Mouse (Mus musculus) spleen, postnatal 4 days (tissue): ENCODE results near the gene Rptor.

Source experiments
- DNase-seq, 2 experiments: peaks; one replicate each; pipeline ENCODE4 v3.0.0; 2022; ENCODE audit warnings: low spot score in 2 of 2

The Rptor gene

DNA sequence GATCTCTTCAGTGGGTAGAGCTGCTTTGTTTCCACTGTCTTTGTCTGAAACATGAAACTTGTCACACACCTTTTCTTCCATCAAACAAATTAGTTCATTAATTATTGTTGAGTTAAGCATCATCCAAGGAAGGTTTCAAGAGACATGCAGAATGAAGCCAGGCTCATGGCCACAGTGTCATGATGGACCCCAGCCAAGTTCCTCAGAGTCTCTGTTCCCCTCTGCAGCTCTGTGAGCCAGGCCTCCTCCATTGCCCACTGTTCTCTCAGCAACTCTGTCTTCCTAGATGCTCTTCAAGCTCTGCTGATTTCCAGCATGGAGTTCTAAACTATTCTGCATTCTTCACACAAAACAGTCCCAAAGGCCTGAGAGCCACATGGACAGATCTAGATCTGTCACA lies 85.3 kb downstream of the Rptor start:
- DNase-seq, result no peak

DNA sequence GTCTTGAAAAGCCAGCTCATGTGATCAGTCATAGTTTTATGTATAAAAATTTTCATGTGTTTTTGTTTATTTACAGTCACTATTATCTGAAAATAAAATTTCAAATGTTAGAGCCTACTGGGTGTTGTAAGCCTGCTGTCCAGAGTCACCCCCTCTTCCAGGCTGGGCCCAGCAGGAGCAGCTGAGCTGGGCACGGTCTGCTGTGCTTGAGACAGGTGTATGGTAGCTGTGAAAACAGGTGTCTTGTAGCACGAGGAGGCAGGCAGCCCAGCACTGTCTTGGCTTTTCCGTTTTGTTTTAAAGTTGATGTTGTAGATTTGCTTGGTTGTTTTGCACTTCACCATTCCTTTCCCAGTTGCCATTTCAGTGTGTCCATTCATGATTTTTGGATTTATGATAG lies 87.2 kb downstream of the Rptor start:
- no peak for DNase-seq

DNA sequence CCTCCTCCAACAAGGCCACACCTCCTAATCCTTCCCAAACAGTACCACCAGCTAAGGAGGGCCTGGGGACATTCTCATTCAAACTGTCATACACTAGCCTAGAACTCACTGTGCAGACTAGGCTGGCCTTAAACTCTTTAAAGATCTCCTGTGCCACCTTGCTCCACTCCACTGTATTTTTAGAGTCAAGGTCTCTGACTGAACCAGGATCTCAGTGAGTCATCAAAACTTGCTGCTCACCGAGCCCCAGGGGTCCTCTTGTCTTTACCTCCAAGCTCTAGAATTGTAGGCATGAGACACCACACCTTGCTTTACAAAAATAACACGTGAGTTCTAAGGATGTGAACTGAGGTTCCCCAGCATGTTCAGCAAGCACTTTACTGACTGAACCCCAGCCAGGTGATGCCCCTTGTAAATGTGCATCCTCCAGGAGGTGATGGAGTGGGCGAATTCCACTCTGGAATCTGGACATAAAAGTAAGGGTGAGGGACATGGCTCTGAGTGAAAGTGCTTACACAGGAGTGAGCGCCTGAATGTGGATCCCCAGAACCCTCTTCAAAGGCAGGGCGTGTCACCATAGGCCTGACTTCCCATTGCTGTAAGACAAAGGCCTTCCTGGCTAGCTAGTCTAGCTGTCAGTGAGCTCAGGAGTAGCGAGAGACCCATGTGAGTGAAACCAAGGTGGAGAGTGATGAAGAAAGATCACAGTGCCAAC lies 89.6 kb downstream of the Rptor start:
- no peak for DNase-seq

DNA sequence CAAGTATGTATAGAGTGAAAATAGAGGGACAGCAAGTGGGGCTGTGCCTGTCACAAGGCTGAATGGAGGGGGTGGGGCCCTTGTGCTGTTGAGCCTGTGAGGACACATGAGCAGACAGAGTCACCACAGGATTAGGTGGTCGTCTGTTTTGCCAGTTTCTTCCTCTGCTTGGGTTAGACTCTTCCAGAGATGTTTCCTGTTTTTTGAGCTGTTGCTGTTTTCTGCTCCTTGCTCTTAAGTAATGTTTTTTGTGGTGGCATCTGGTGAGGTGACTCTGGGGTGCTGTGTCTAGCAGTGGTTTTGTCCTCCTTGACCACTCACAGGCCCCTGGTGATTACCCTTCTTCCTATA lies 90.2 kb downstream of the Rptor start:
- DNase-seq, result no peak

DNA sequence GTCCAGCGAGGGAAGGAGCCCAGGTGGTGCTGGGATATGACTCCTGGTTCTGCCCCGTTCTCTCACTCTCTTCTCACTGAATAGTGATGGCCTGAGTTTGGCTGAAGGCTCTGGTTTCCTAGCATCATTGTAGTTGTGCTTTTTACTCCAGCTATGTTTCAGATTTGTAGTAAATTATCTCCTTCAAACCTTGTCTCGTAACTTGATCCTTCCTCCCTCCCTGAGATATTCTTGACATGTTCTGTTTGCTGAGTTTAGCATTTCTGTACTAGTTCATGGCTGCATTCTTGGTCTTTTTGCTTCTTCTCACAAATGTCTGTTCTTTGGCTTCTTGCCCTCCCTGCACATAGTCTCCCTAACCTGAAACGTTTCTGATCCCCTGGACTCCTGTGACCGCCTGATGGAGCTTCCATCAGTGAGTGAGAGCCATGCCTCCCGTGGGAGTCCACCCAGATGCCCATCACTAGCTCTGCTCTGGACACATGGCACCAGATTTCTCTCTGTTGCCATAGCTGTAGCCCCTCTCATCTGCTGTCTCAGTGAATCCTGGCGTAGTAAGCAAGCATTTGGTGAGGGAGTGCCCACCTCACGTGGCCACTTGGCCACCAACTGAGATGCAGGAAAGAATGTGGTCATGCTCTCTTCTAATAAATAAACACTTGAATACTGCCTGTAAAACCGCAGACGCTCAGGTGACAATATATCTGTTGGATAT lies 91.6 kb downstream of the Rptor start:
- DNase-seq, result no peak

DNA sequence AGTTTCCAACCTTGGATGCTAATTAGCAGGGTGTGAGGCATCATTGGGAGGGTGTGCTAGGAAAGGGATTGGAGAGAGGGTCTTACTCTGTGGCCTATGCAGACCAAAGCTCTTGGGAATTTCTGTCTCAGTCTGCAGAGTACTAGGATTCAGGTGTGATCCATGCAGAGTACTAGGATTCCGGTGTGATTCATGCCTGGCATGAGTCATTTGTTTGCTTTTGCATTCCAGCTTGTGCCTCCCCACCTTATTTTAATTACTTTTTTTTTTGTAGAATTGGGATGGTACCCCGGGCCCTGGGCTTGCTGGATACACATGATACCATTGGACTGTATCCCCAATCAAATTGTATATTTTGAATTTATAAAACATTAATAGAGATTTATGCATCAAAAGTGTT lies 93.7 kb downstream of the Rptor start:
- DNase-seq, result no peak

DNA sequence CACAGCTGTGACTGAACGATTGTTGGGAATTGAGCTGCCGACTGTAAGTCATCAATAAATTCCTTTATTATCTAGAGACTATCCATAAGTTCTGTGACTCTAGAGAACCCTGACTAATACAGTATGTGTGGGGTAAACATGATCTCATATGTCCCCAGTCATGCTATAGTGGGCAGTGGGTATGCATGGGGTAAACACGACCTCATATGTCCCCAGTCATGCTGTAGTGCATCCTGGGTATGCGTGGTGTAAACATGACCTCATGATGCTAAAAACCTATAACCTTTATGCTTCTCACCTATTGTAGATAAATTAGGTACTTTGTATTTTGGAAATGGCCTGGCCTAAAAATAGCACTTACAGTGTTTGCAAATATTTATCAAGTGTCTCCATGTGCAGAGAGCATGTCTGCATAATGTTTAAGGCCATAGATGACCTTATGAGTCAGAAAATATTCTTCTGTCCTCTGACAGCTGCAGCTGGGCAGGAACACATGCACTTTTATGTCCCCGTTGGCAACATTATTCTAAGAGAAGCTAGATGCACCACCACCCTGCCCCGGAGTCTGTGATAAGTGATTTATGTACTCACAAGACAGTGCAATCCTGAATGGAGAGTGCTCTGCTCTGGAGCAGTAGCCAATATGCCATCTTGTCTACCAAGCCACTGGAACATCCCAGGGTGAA lies 102.8 kb downstream of the Rptor start:
- DNase-seq, result no peak

DNA sequence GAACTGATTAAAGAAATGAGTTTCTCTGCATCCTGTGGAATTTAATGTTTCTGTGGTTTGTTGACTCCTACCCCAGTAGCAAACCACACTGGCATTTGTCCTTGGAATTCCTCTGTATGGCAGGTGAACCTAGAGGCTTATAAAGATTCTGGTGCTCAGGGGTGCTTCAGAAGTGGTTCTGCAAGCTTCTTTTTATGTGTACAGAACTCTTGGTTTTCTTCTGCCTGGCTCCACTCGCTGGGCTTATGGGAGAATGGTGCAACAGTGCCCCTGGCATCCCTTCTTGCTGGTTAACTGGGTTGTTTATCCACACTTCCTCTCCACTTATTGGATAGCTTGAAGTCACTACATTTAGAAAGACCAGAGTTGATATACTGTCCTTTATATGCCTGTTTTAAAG lies 104.6 kb downstream of the Rptor start:
- DNase-seq, result no peak

DNA sequence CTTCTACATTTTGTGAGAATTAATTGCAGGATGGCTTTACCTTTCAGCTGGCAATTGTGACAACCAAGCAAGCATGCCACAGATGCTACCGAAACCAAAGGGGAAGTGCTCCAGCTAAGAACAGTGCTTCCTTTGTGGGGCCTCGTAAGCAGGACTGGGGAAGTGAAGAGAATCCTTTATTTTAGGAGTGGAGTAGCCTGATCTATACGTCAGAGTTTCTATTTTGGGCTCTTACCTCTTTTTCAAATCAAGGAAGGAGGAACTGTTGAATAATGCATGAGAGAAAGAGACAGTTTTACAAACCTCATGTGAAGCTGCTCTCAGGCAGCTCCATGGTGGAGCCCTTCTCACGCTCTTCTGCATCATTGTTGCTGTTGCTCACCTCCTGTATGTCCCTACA lies 106.5 kb downstream of the Rptor start:
- DNase-seq, result no peak

DNA sequence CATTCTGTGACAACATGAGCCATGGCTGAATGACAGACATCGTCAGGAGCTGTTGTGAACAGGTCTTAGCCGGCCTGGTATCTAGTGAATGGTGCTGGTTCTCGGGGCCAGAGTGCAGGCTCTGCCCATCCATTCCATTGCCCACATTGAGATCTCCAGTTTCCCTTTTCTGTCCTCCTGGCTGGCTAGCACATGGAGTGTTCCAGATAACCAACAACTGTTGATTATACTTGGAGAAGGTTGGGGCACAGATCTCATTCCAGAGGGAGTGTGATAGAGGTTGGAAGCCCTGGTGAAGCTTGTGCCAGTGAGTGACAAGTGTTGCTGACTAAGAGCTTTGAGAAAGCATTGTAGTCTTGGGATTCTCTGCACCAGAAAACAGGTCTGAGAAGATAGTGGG lies 107.6 kb downstream of the Rptor start:
- no peak for DNase-seq

DNA sequence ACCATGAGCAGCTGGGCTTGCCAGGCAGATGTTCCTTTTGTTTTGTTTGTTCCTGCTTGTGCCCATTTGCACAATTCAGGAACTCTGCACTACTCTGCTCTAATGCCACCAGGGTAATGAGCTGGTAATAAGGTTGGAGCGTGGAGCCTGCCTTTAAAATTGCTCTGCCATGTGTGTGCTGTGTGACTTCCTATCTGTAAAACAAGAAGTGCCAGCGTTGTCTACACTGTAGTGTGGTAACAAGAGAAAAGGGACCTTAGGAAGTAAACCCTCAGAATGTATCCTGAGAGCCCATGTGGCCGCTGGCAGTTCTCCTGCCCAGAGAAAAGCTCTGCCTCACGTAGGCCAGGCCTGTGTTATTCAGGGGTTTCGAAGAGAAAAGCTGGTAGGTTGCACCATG lies 108.1 kb downstream of the Rptor start:
- no peak for DNase-seq

DNA sequence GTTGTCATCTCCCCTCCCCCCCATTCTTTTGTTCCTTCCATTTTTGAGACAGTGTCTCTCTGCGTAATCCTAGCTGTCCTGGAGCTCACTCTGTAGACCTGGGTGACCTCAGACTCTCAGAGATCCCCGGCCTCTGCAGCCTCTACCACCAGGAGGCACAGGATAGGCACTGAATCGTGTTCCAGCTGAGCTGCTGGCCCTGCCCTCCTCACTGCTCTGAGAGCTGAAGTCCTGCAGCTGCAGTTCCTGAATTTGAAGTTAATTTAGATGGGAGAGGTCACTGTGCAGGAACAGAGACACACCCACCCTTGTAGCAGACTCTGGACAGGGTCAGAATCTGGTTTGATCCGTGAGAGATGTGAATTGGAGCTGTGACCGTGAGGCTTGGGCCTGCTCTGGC lies 112.7 kb downstream of the Rptor start:
- no peak for DNase-seq

DNA sequence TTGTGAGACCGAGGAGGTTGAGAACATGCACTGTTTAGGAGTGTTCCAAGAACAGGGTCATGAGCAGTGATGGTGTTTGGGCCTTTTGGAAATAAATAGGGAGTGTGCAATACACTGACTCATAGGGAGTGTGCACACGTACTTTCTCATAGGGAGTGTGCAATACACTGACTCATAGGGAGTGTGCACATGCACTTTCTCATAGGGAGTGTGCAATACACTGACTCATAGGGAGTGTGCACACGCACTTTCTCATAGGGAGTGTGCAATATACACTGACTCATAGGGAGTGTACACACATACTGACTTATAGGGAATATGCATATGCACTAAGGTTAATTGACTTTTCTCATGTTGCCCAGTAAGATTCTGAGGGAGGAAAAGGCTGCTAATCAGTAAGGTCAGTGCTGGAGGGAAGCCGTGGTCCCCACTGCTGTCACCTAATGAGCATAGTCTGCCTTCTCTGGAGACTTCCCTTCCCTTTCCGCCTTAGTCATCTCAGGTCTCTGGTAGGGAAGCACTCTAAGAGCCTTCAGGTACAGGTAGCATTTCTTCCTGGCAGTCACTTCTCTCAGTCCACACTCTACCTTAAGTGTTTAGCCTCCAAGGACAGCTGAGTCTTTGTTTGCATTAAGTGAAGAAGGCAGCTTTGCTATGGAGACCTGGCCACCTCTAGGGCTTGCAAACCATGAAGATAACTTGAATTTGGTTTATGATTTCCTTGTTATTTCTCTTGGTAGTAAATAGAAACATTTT lies 113.3 kb downstream of the Rptor start:
- DNase-seq, result no peak

DNA sequence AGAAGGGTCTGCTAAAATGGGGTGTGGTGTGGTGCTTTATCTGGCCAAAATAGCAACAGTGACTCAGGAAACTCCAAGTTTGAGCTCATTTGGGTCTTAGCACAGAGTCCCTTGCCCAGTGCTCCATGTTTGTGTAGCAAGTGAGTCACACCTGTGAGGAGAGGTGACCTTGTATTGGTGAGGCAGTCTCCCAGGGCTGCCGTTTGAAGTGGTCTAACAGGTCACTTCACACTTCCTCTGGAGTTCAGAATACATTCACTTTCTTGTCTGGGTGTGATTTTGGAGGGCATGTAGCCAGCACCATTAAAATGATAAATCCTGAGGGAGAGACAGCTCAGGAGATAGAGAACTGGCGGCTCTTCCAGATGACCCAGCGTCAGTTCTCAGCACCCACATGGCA lies 115.4 kb downstream of the Rptor start:
- no peak for DNase-seq

DNA sequence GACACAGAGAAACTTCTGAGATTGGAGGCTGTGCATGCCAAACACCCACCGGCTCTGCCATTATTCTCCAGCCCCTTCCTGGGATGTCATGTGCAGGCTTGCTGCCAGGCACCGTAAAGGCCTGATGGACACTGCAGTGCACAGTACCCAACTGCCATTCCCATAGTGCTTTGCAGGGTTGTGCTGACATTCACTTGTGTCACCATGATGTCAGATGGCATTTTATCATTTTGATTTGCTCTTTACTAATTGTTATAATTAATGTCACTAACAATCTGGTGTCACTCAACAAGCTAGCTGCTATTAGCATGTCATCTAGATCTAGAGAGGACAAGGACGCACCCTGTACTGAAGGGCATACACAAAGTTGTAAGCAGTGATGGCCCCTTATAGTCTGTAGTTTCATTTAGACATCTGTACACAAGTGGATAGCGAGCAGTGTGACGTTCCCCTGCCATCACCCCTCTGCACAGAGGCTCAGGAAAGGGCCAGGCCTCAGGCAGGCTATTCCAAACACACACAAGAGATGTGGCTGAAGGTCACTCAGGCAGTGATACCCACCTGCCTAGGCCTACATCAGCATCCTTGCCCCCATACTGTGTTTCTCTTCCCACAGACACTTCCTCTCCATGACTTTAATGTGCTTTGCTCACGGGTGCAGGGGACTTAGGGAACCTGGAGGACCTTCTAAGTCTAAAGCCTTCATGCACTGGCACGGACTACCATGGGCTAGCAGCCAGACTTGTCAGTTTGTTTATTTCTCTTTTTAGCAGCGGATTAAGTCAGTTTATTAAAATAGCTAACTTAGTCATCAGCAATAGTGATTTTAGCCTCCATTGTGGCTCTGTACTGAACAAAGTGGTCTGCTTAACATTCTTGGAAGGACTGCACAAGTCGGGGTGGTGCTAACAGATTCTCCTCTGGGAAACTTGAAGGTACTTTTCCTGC lies 117.7 kb downstream of the Rptor start:
- no peak for DNase-seq

DNA sequence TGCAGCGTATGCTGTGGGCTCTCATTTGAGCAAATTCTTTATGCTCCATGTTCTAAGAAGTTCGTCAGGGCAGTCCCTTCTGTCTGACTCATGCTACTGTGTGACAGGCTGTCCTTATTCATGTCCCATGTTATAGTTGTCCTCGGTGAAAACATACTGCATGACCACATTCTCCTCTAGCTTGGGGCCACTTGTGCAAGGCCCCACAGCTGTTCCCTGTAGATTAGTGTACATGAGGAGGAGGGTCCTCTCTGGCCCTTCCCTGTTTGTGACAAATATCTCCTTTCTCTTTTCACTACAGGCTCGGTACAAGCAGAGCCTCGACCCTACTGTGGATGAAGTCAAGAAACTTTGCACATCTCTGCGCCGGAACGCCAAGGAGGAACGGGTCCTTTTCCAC lies 122.0 kb downstream of the Rptor start:
- no peak for DNase-seq

DNA sequence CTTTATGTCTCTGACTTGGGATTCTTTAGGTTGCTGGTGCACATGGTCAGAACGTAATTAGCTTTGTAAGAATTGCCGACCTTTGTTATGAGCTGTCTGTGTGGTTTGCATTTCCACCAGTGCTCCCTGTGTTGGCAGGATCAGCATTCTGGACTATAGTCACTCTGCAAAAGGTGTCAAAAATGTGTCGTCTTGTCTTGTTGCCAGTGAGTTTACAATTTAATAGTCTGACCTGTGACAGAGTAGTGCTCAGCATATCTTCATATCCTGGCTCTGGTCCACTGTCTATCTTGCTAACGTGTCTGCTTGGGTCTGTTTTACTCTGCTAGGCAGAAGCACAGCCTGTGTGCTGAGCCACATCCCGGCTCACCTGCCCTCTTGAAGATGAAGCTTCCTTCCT lies 128.7 kb downstream of the Rptor start:
- no peak for DNase-seq

DNA sequence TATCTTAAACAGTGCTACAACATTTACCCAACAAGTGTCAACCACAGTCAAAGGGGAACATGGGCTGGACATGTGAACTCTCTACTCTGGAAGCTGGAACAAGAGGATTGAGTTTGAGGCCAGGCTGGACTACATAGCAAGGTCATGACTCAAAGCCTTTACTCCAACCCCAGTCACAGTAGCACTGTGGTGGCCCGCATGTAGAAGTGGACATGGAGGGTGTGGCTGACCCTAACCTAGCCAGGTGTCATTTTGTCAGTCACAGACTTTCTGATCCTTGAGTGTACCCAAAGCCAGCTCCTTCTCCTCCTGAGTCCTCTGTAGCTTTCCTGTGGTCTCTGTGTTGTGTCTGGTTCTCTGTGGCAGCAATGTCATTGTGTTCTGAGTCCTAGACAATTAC lies 129.7 kb downstream of the Rptor start:
- no peak for DNase-seq

DNA sequence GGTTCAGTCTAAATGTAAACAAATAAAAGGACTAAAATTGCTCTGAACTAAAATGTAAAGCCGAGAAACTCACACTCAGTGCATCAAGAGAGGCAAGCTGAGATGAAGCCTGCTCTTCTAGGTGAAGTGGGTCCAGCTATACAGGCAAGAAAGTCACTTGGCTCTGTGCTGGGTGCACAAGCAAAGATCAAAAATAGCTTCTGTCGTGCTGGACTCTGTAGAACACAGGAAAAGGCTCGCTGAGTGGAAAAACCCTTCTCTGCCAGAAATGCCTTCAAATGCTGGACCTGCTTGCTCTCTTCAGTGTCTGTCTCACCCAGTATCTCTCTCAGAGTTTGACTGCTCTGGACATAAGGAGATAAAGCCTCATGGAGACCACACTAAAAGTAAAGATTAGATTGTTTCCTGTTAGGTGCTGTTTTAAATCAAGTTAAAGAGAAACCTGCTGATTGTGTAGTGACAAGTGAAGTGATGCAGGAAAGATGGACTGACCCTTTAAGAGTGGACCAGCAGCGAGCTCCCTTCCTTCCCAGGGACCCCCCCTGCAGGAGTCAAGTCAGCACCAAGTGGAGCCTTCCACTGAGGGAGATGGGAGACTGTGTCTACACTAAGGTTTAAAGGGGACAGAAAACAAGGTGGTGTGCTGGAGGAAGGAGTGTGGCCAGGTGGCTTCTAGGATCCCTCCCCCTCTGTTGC lies 130.4 kb downstream of the Rptor start:
- no peak for DNase-seq

DNA sequence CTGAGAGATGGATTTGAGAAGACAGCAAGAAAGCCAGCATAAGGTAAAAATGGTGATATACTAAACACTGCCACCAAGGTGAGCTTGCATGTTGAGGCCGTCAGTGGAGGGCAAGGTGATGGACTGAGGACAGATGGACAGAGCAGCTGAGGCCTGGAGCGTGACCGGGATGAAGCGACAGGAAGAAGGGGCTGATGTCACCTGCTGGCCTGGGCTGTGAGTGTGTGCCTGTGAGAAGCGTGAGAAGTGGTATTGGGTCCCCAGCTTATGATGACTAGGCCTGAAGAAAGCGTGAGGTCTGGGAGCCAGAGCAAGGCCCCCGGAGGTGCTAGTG lies 130.9 kb downstream of the Rptor start:
- DNase-seq, result no peak

DNA sequence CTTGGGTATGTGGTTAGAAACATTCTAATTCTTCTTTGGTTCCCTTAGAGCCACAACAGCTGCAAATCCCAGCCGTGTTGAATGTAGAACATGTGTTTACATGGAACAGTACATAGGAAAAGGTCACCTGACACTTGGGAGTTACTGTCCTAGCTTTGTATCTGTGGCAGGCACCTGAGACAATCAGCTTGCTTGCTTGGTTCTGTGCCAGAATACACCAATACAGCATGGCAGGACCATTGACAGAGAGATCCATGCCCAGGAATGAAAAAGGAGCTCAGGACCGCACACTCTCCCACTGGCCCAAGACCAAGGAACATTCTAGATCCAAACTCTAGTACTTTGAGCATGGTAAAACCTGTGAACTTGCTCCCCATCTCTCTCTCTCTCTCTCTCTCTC lies 132.4 kb downstream of the Rptor start:
- no peak for DNase-seq
